Mouse (Mus musculus): ENCODE results near the gene Zfp553.

Gene Zfp553

GRCm38 (mm10) chr7:127270256-127270655 is 37.4 kb downstream of the Zfp553 start:
- in situ Hi-C loops (cut with MboI; ENCODE audit: low sequenced_read_pairs): no loop called here

GRCm38 (mm10) chr7:127270666-127271065 is 37.8 kb downstream of the Zfp553 start:
- in situ Hi-C loops (cut with MboI; ENCODE audit: low sequenced_read_pairs): no loop called here

GRCm38 (mm10) chr7:127271093-127271492 is 38.2 kb downstream of the Zfp553 start:
- in situ Hi-C loops (cut with MboI; ENCODE audit: low sequenced_read_pairs): no loop called here

GRCm38 (mm10) chr7:127272566-127272965 is 39.7 kb downstream of the Zfp553 start:
- in situ Hi-C loops (cut with MboI; ENCODE audit: low sequenced_read_pairs): no loop called here

GRCm38 (mm10) chr7:127273118-127273923 is 40.5 kb downstream of the Zfp553 start:
- in situ Hi-C loops (cut with MboI; ENCODE audit: low sequenced_read_pairs): no loop called here

- in situ Hi-C loops (cut with MboI; ENCODE audit: low sequenced_read_pairs): no loop called here
Observed at GRCm38 (mm10) chr7:127273925-127274789, 41.3 kb downstream of the Zfp553 start, which contains the start of gene Sephs2. Gene Sephs2 (minus strand): TSS chr7:127274055.

- in situ Hi-C loops (cut with MboI; ENCODE audit: low sequenced_read_pairs): no loop called here
Observed at GRCm38 (mm10) chr7:127276519-127276961, 43.7 kb downstream of the Zfp553 start.

- in situ Hi-C loops (cut with MboI; ENCODE audit: low sequenced_read_pairs): no loop called here
Observed at GRCm38 (mm10) chr7:127278311-127278710, 45.5 kb downstream of the Zfp553 start.

GRCm38 (mm10) chr7:127280092-127280491 is 47.2 kb downstream of the Zfp553 start:
- in situ Hi-C loops (cut with MboI; ENCODE audit: low sequenced_read_pairs): no loop called here

- in situ Hi-C loops (cut with MboI; ENCODE audit: low sequenced_read_pairs): no loop called here
Observed at GRCm38 (mm10) chr7:127281114-127281513, 48.3 kb downstream of the Zfp553 start.

GRCm38 (mm10) chr7:127282190-127282589 is 49.3 kb downstream of the Zfp553 start:
- in situ Hi-C loops (cut with MboI; ENCODE audit: low sequenced_read_pairs): no loop called here

GRCm38 (mm10) chr7:127285154-127285553 is 52.3 kb downstream of the Zfp553 start:
- in situ Hi-C loops (cut with MboI; ENCODE audit: low sequenced_read_pairs): no loop called here
